In genomic region chr5:117240321-117240731, GRCm38 (mm10) we compare ENCODE assay signal across 9 mouse cellular contexts. TPM values are rescaled to one million over a fixed set of nuclear protein-coding genes. Genes with fewer than 3 reads are reported as not detected.
DNase-seq lines count a peak whose midpoint lies in the region; ATAC-seq and TF ChIP-seq lines count a peak whose summit lies in the region.
"Had no signal": no experiment of that assay in that cellular context is flagged by ENCODE, and none has a peak within 500 bp of the region (broad histone marks: within the 10 kb centered on the region; RNA-seq: fewer than 3 reads in every experiment).

No protein-coding gene starts in this region.

- H3K9me3 ChIP-seq in heart, embryonic 11.5 days (replicated peaks; ENCODE audit: control insufficient read depth, low read length) = no peaks in the 10 kb centered on the region
- H3K9me3 ChIP-seq in CH12.LX (replicated peaks; ENCODE audit: low read length) = no peaks in the 10 kb centered on the region
- no peaks in the 10 kb centered on the region for H3K9me3 ChIP-seq in embryonic facial prominence, embryonic 14.5 days (ENCODE audit: control insufficient read depth, low read length)
- no peaks in the 10 kb centered on the region for H3K9me3 ChIP-seq in neural tube, embryonic 14.5 days (ENCODE audit: control insufficient read depth, low read length)

- ATAC-seq in heart, embryonic 11.5 days (replicated peaks; ENCODE audit: insufficient number of reproducible peaks, low FRiP score, low TSS enrichment) = no peak
- peak; percentile 58; the same call in 1 of the 2 replicates for ATAC-seq in embryonic facial prominence, embryonic 14.5 days (ENCODE audit: low read depth)
- ATAC-seq in neural tube, embryonic 14.5 days (ENCODE audit: low read depth) = peak; percentile 58; the same call in 1 of the 2 replicates
- no peak for ATAC-seq in erythroblast, adult 5-6 weeks (replicated peaks; ENCODE audit: low FRiP score, poor library complexity, severe bottlenecking)

- no peak for DNase-seq in heart, postnatal 25 days (ENCODE audit: low spot score)
- DNase-seq in CH12.LX (ENCODE audit: extremely low read depth) = no peak
- DNase-seq in embryonic facial prominence, embryonic 14.5 days (ENCODE audit: low spot score) = no peak
- peak in 1 of 2 experiments; percentile 36 for DNase-seq in layer of hippocampus, adult 2 months (ENCODE audit: low spot score in 2 of 2)
- no peak for DNase-seq in thymus, postnatal 25 days

- 9% methylated on average over 12 of the region's 12 CpGs for WGBS in heart, embryonic 11.5 days (ENCODE audit: insufficient replicate concordance)
- WGBS in embryonic facial prominence, embryonic 14.5 days = 5% methylated on average over 12 of the region's 12 CpGs
- WGBS in neural tube, embryonic 14.5 days = 4% methylated on average over 12 of the region's 12 CpGs

- H3K27ac ChIP-seq in heart, embryonic 11.5 days (ENCODE audit: low read depth, low read length) = no peak overlapping the region
- H3K27ac ChIP-seq in CH12.LX (ENCODE audit: insufficient read depth, low read depth) = no peak overlapping the region
- H3K27ac ChIP-seq in embryonic facial prominence, embryonic 14.5 days (replicated peaks; ENCODE audit: low read depth, low read length) = peak overlapping the region; percentile 58; the same call in 1 of the 2 replicates
- peak overlapping the region; percentile 98 for H3K27ac ChIP-seq in layer of hippocampus, adult 2 months
- H3K27ac ChIP-seq in neural tube, embryonic 14.5 days (ENCODE audit: low read depth, low read length) = peak overlapping the region; percentile 90

- no peak for TF ChIP-seq CTCF in CH12.LX (conservative IDR thresholded peaks at IDR 0.05 in 1 of 2, IDR thresholded peaks at IDR 0.05 in 1 of 2; ENCODE audit: low read depth in 2 of 2, low read length in 2 of 2)
- TF ChIP-seq CTCF in layer of hippocampus, adult 2 months (conservative IDR thresholded peaks at IDR 0.05) = no peak

- dilution Hi-C loops in CH12.LX (cut with MboI; ENCODE audit: extremely low pct_ligation_motif_present, extremely low pct_unique_long_range_greater_than_20kb, low sequenced_read_pairs) = no loop called here

- H3K4me2 ChIP-seq in heart, embryonic 11.5 days = peak overlapping the region; percentile 72
- H3K4me2 ChIP-seq in CH12.LX (ENCODE audit: insufficient read depth, low read depth, poor library complexity, severe bottlenecking) = no peak overlapping the region
- peak overlapping the region; percentile 82 for H3K4me2 ChIP-seq in embryonic facial prominence, embryonic 14.5 days (ENCODE audit: low read depth, low read length)
- H3K4me2 ChIP-seq in neural tube, embryonic 14.5 days (ENCODE audit: low read depth, low read length) = peak overlapping the region; percentile 70

- H3K79me2 ChIP-seq in CH12.LX (replicated peaks; ENCODE audit: control insufficient read depth, extremely low read depth, insufficient read depth, poor library complexity, severe bottlenecking) = no peaks in the 10 kb centered on the region; the same call in 1 of the 2 replicates

- H3K27me3 ChIP-seq in heart, embryonic 11.5 days (ENCODE audit: control insufficient read depth, insufficient read depth, low read length) = no peaks in the 10 kb centered on the region
- no peaks in the 10 kb centered on the region for H3K27me3 ChIP-seq in CH12.LX (replicated peaks)
- no peaks in the 10 kb centered on the region for H3K27me3 ChIP-seq in embryonic facial prominence, embryonic 14.5 days (replicated peaks; ENCODE audit: control insufficient read depth, insufficient read depth, low read length)
- H3K27me3 ChIP-seq in neural tube, embryonic 14.5 days (ENCODE audit: control insufficient read depth, insufficient read depth, low read length) = no peaks in the 10 kb centered on the region
- H3K27me3 ChIP-seq: Patski had no signal

- TF ChIP-seq POLR2A in CH12.LX (IDR thresholded peaks at IDR 0.05; ENCODE audit: low read depth, low read length) = no peak

- no peak for TF ChIP-seq EP300 in CH12.LX (IDR thresholded peaks at IDR 0.05; ENCODE audit: low read length)

- H3K4me1 ChIP-seq in heart, embryonic 11.5 days (ENCODE audit: control insufficient read depth, insufficient read depth, low read length) = peaks cover 4% of the 10 kb centered on the region; the same call in 1 of the 2 replicates
- H3K4me1 ChIP-seq in CH12.LX (ENCODE audit: control insufficient read depth in 1 of 2, insufficient read depth in 2 of 2) = no peaks in the 10 kb centered on the region
- H3K4me1 ChIP-seq in embryonic facial prominence, embryonic 14.5 days (ENCODE audit: control insufficient read depth, insufficient read depth, low read length) = 0 out of 2 replicates have a peak, but pooled peaks cover 4% of the 10 kb centered on the region
- peaks cover 14% of the 10 kb centered on the region for H3K4me1 ChIP-seq in neural tube, embryonic 14.5 days (ENCODE audit: control insufficient read depth, insufficient read depth, low read length)

- TF ChIP-seq RAD21 in CH12.LX (IDR thresholded peaks at IDR 0.05; ENCODE audit: low read depth, low read length) = no peak

- in situ Hi-C loops in CH12.LX (cut with MboI; ENCODE audit: low pct_ligation_motif_present, low pct_unique_long_range_greater_than_20kb, low sequenced_read_pairs) = no loop called here

- peak overlapping the region; percentile 65 for H3K9ac ChIP-seq in heart, embryonic 11.5 days (ENCODE audit: low read depth, low read length)
- H3K9ac ChIP-seq in CH12.LX (ENCODE audit: insufficient read depth, low read depth) = no peak overlapping the region
- H3K9ac ChIP-seq in embryonic facial prominence, embryonic 14.5 days (ENCODE audit: low read depth, low read length) = peak overlapping the region; percentile 68
- H3K9ac ChIP-seq in neural tube, embryonic 14.5 days (replicated peaks; ENCODE audit: low read depth, low read length) = peak overlapping the region; percentile 81

- peak overlapping the region; percentile 53 for H3K4me3 ChIP-seq in heart, embryonic 11.5 days (ENCODE audit: low read depth, low read length)
- no peak overlapping the region for H3K4me3 ChIP-seq in CH12.LX (replicated peaks in 1 of 3; ENCODE audit: low read depth in 2 of 3, low read length in 2 of 3, poor library complexity in 1 of 3)
- H3K4me3 ChIP-seq in embryonic facial prominence, embryonic 14.5 days (ENCODE audit: low read depth, low read length) = peak overlapping the region; percentile 49
- H3K4me3 ChIP-seq in layer of hippocampus, adult 2 months = peak overlapping the region; percentile 73
- peak overlapping the region; percentile 55 for H3K4me3 ChIP-seq in neural tube, embryonic 14.5 days (ENCODE audit: low read depth, low read length)

- intact Hi-C loops in heart, postnatal 25 days (cut with DNase I) = no loop called here

- H3K36me3 ChIP-seq in heart, embryonic 11.5 days (ENCODE audit: control insufficient read depth, insufficient read depth, low read length) = no peaks in the 10 kb centered on the region
- peaks cover 28 to 74% of the 10 kb centered on the region in 2 experiments for H3K36me3 ChIP-seq in CH12.LX (replicated peaks in 1 of 2; ENCODE audit: control insufficient read depth in 1 of 2, insufficient read depth in 1 of 2, low read length in 1 of 2)
- no peaks in the 10 kb centered on the region for H3K36me3 ChIP-seq in embryonic facial prominence, embryonic 14.5 days (ENCODE audit: control insufficient read depth, insufficient read depth, low read length)
- H3K36me3 ChIP-seq in neural tube, embryonic 14.5 days (ENCODE audit: control insufficient read depth, insufficient read depth, low read length) = no peaks in the 10 kb centered on the region

TF ChIP-seq in CH12.LX, 34 proteins besides CTCF, POLR2A, EP300 and RAD21:
- TF ChIP-seq USF1 (IDR thresholded peaks at IDR 0.05; ENCODE audit: low read depth, low read length) (no peak), ZNF384 (IDR thresholded peaks at IDR 0.05; ENCODE audit: low read depth, low read length) (peak; percentile 76)

RNA-seq across cellular contexts. Expression of gene Pebp1, which starts 47.1 kb away (rescaled TPM):
- 571 and 603 TPM in 2 replicates for polyA plus RNA-seq in heart, embryonic 11.5 days (2014; fragmentation: Nextera tagmentation; extraction: Ambion mirVana)
- total RNA-seq in heart, postnatal 25 days (2021) = 100 to 1,000 TPM; 420 to 434 TPM
- 584 and 585 TPM in 2 replicates for total RNA-seq in CH12.LX (2012; rRNA removed)
- 677 and 710 TPM in 2 replicates for total RNA-seq in CH12.LX (2014; rRNA removed)
- 393 and 456 TPM in 2 replicates for polyA plus RNA-seq in CH12.LX (2012; ENCODE audit: insufficient read length, low read depth)
- 617 and 666 TPM in 2 replicates for polyA plus RNA-seq in embryonic facial prominence, embryonic 14.5 days (2014; fragmentation: Nextera tagmentation; extraction: Ambion mirVana)
- 100 to 1,000 TPM; 696 to 743 TPM for total RNA-seq in layer of hippocampus, adult 2 months (2021)
- 1,002 and 1,074 TPM in 2 replicates for polyA plus RNA-seq in neural tube, embryonic 14.5 days (2014; fragmentation: Nextera tagmentation; extraction: Ambion mirVana)
- total RNA-seq in erythroblast, adult 5-6 weeks (2015; ENCODE audit: low replicate concordance) = 43.4 and 51.4 TPM in 2 replicates
- 11.4 and 17.4 TPM in 2 replicates for total RNA-seq in erythroblast, adult 5-6 weeks (2017; ENCODE audit: low replicate concordance)

Comparison
In these comparisons a context has a peak if more than half of its experiments do, and no peak if none do; other contexts are left out.
1. ATAC-seq: peak in embryonic facial prominence, embryonic 14.5 days (single experiment) and neural tube, embryonic 14.5 days (single experiment); none in heart, embryonic 11.5 days (single experiment) and erythroblast, adult 5-6 weeks (single experiment).
2. H3K27ac ChIP-seq: peak in embryonic facial prominence, embryonic 14.5 days (single experiment), layer of hippocampus, adult 2 months (single experiment) and neural tube, embryonic 14.5 days (single experiment); none in heart, embryonic 11.5 days (single experiment) and CH12.LX (single experiment).
3. H3K4me3 ChIP-seq: peak in heart, embryonic 11.5 days (single experiment), embryonic facial prominence, embryonic 14.5 days (single experiment), layer of hippocampus, adult 2 months (single experiment) and neural tube, embryonic 14.5 days (single experiment); none in CH12.LX (0 of 3).
4. RNA of gene Pebp1, which starts 47.1 kb away (total RNA-seq): 696 to 743 TPM in layer of hippocampus, adult 2 months, 584 to 710 TPM in CH12.LX and 420 to 434 TPM in heart, postnatal 25 days; 11.4 to 51.4 TPM in erythroblast, adult 5-6 weeks; every median in the first group is over 4 times any median in the second.